Comparison of ENCODE assay signal across 12 mouse cellular contexts in genomic region chr9:66127884-66128283, GRCm38 (mm10). TPM values are rescaled to one million over a fixed set of nuclear protein-coding genes. Genes with fewer than 3 reads are reported as not detected.
A peak's percentile ranks its signal among the peaks of the same experiment; 100 is the strongest.
DNase-seq lines count a peak whose midpoint lies in the region; ATAC-seq lines count a peak whose summit lies in the region.
"Had no signal": no experiment of that assay in that cellular context is flagged by ENCODE, and none has a peak within 500 bp of the region (broad histone marks: within the 10 kb centered on the region; RNA-seq: fewer than 3 reads in every experiment).

No protein-coding gene starts in this region.

- H3K4me3 ChIP-seq in heart, embryonic 10.5 days = peak overlapping the region; percentile 75
- H3K4me3 ChIP-seq in neural tube, embryonic 12.5 days = no peak overlapping the region
- peak overlapping the region; percentile 80 for H3K4me3 ChIP-seq in liver, embryonic 12.5 days

- H3K27me3 ChIP-seq in heart, embryonic 10.5 days (ENCODE audit: insufficient read depth, poor library complexity, severe bottlenecking) = no peaks in the 10 kb centered on the region
- H3K27me3 ChIP-seq in neural tube, embryonic 12.5 days (replicated peaks) = no peaks in the 10 kb centered on the region
- H3K27me3 ChIP-seq in liver, embryonic 12.5 days (replicated peaks) = no peaks in the 10 kb centered on the region

- H3K36me3 ChIP-seq in heart, embryonic 10.5 days = peaks cover 22% of the 10 kb centered on the region
- H3K36me3 ChIP-seq in neural tube, embryonic 12.5 days = peaks cover 8% of the 10 kb centered on the region
- peaks cover 31% of the 10 kb centered on the region for H3K36me3 ChIP-seq in liver, embryonic 12.5 days

- H3K4me2 ChIP-seq in neural tube, embryonic 12.5 days (replicated peaks) = peak overlapping the region; percentile 85
- peak overlapping the region; percentile 92 for H3K4me2 ChIP-seq in liver, embryonic 12.5 days

- peaks cover 30% of the 10 kb centered on the region for H3K4me1 ChIP-seq in heart, embryonic 10.5 days
- peaks cover 22% of the 10 kb centered on the region for H3K4me1 ChIP-seq in neural tube, embryonic 12.5 days
- H3K4me1 ChIP-seq in liver, embryonic 12.5 days = peaks cover 63% of the 10 kb centered on the region

- intact Hi-C loops in heart, postnatal 25 days (cut with DNase I) = no loop called here

- H3K9ac ChIP-seq in neural tube, embryonic 12.5 days = no peak overlapping the region
- peak overlapping the region; percentile 83 for H3K9ac ChIP-seq in liver, embryonic 12.5 days

- ATAC-seq in neural tube, embryonic 12.5 days (ENCODE audit: low FRiP score, low read depth) = no peak
- ATAC-seq in liver, embryonic 12.5 days = no peak
- ATAC-seq in CD4-positive, CD25-positive, alpha-beta regulatory T cell, adult 4 months = no peak
- ATAC-seq in cerebellum, adult (ENCODE audit: insufficient number of reproducible peaks, low FRiP score, low TSS enrichment) = no peak

- 52% methylated on average over 4 of the region's 4 CpGs for WGBS in heart, embryonic 10.5 days
- WGBS in neural tube, embryonic 12.5 days = 93% methylated on average over 4 of the region's 4 CpGs
- WGBS in liver, embryonic 12.5 days (ENCODE audit: insufficient replicate concordance) = 35% methylated on average over 4 of the region's 4 CpGs

- no peaks in the 10 kb centered on the region for H3K9me3 ChIP-seq in heart, embryonic 10.5 days
- no peaks in the 10 kb centered on the region for H3K9me3 ChIP-seq in neural tube, embryonic 12.5 days
- no peaks in the 10 kb centered on the region for H3K9me3 ChIP-seq in liver, embryonic 12.5 days (replicated peaks)

- peak overlapping the region; percentile 93; the same call in 1 of the 2 replicates for H3K27ac ChIP-seq in heart, embryonic 10.5 days
- H3K27ac ChIP-seq in neural tube, embryonic 12.5 days = no peak overlapping the region
- H3K27ac ChIP-seq in liver, embryonic 12.5 days = peak overlapping the region; percentile 96
- H3K27ac ChIP-seq: left cerebral cortex, adult 2 months had no signal

- DNase-seq in heart, embryonic 10.5 days (ENCODE audit: low spot score) = no peak
- DNase-seq in heart, postnatal 25 days (ENCODE audit: low spot score) = no peak
- no peak for DNase-seq in neural tube, embryonic 10.5 days (ENCODE audit: extremely low spot score, low spot score)
- DNase-seq in urinary bladder, adult 2 months (ENCODE audit: low spot score) = no peak
- DNase-seq: B cell, adult 2 months; cerebellum, postnatal 25 days; gastrocnemius, postnatal 10 days had no signal

RNA-seq across cellular contexts. Expression of gene Ciao2a, which starts 1.5 kb away (rescaled TPM):
- 174 TPM in 2 replicates for polyA plus RNA-seq in heart, embryonic 10.5 days (2016; fragmentation: Nextera tagmentation; extraction: Ambion mirVana)
- total RNA-seq in heart, postnatal 25 days (2021) = 10 to 100 TPM; 62.4 to 64.9 TPM
- 107 and 115 TPM in 2 replicates for polyA plus RNA-seq in neural tube, embryonic 12.5 days (2016; fragmentation: Nextera tagmentation; extraction: Ambion mirVana)
- polyA plus RNA-seq in liver, embryonic 12.5 days (2016; fragmentation: Nextera tagmentation; extraction: Ambion mirVana) = 199 TPM in 2 replicates
- 100 to 1,000 TPM; 142 to 150 TPM for polyA plus RNA-seq in CD4-positive, CD25-positive, alpha-beta regulatory T cell, adult 4 months (2017; shearing (Covaris generic))
- polyA plus RNA-seq in urinary bladder, adult 2 months (2012; rRNA removed) = 35.9 and 39.6 TPM in 2 replicates

RNA-seq across cellular contexts. Expression of gene Snx1, which starts 1.5 kb away (rescaled TPM):
- 81.9 and 101 TPM in 2 replicates for polyA plus RNA-seq in heart, embryonic 10.5 days (2016; fragmentation: Nextera tagmentation; extraction: Ambion mirVana)
- 10 to 100 TPM; 27.6 to 30.4 TPM for total RNA-seq in heart, postnatal 25 days (2021)
- polyA plus RNA-seq in neural tube, embryonic 12.5 days (2016; fragmentation: Nextera tagmentation; extraction: Ambion mirVana) = 106 and 109 TPM in 2 replicates
- polyA plus RNA-seq in liver, embryonic 12.5 days (2016; fragmentation: Nextera tagmentation; extraction: Ambion mirVana) = 89.6 and 95.1 TPM in 2 replicates
- polyA plus RNA-seq in CD4-positive, CD25-positive, alpha-beta regulatory T cell, adult 4 months (2017; shearing (Covaris generic)) = 10 to 100 TPM; 94.0 to 96.9 TPM
- polyA plus RNA-seq in urinary bladder, adult 2 months (2012; rRNA removed) = 109 and 119 TPM in 2 replicates

RNA-seq across cellular contexts. Expression of gene Dapk2, which starts 30.1 kb away (rescaled TPM):
- polyA plus RNA-seq in heart, embryonic 10.5 days (2016; fragmentation: Nextera tagmentation; extraction: Ambion mirVana) = 7.8 and 8.5 TPM in 2 replicates
- 1 to 10 TPM; 5.3 TPM for total RNA-seq in heart, postnatal 25 days (2021)
- 2.4 and 2.6 TPM in 2 replicates for polyA plus RNA-seq in neural tube, embryonic 12.5 days (2016; fragmentation: Nextera tagmentation; extraction: Ambion mirVana)
- polyA plus RNA-seq in liver, embryonic 12.5 days (2016; fragmentation: Nextera tagmentation; extraction: Ambion mirVana) = 12.3 and 16.4 TPM in 2 replicates
- under 1 TPM in 1 of 2 experiments, not detected in 1; 0.81 TPM for polyA plus RNA-seq in CD4-positive, CD25-positive, alpha-beta regulatory T cell, adult 4 months (2017; shearing (Covaris generic))
- 6.5 and 7.0 TPM in 2 replicates for polyA plus RNA-seq in urinary bladder, adult 2 months (2012; rRNA removed)

RNA-seq across cellular contexts. Expression of gene Snx22, which starts 58.4 kb away (rescaled TPM):
- 2.1 and 3.1 TPM in 2 replicates for polyA plus RNA-seq in heart, embryonic 10.5 days (2016; fragmentation: Nextera tagmentation; extraction: Ambion mirVana)
- under 1 TPM; 0.59 to 0.83 TPM for total RNA-seq in heart, postnatal 25 days (2021)
- 4.2 and 4.7 TPM in 2 replicates for polyA plus RNA-seq in neural tube, embryonic 12.5 days (2016; fragmentation: Nextera tagmentation; extraction: Ambion mirVana)
- 29.6 and 33.4 TPM in 2 replicates for polyA plus RNA-seq in liver, embryonic 12.5 days (2016; fragmentation: Nextera tagmentation; extraction: Ambion mirVana)
- polyA plus RNA-seq in CD4-positive, CD25-positive, alpha-beta regulatory T cell, adult 4 months (2017; shearing (Covaris generic)) = 1 to 10 TPM; 1.5 to 2.6 TPM
- polyA plus RNA-seq in urinary bladder, adult 2 months (2012; rRNA removed) = 0.81 and 1.6 TPM in 2 replicates
